Mouse (Mus musculus) erythroblast, adult 5-6 weeks (primary cell): ENCODE results near the gene Clcn7. TPM values are rescaled to one million over a fixed set of nuclear protein-coding genes. Genes with fewer than 3 reads are reported as not detected.

ENCODE experiments used
- ATAC-seq: replicated peaks from 2 replicates; pipeline ENCODE4 v1.8.0; 2016; ENCODE audit warnings: moderate number of reproducible peaks, mild to moderate bottlenecking, moderate TSS enrichment, inconsistent platforms; ENCODE audit not compliant: poor library complexity, low FRiP score, severe bottlenecking
- total RNA-seq, 2 experiments: library from RNA; stranded (forward) in 1 of 2; stranded (reverse) in 1 of 2; fragments of 150-400 nt in 1 of 2; fragments of 200-764, 138-1000 nt in 1 of 2; gene quantifications; 2 replicates each; pipeline versions ENCODE4 v1.2.3 to v1.2.4; 2015 to 2017; ENCODE audit warnings: low replicate concordance in 2 of 2

Gene Clcn7
- total RNA-seq (2015; ENCODE audit: low replicate concordance) = 3.7 and 8.6 TPM in 2 replicates
- total RNA-seq (2017; ENCODE audit: low replicate concordance) = 6.0 and 9.1 TPM in 2 replicates

DNA sequence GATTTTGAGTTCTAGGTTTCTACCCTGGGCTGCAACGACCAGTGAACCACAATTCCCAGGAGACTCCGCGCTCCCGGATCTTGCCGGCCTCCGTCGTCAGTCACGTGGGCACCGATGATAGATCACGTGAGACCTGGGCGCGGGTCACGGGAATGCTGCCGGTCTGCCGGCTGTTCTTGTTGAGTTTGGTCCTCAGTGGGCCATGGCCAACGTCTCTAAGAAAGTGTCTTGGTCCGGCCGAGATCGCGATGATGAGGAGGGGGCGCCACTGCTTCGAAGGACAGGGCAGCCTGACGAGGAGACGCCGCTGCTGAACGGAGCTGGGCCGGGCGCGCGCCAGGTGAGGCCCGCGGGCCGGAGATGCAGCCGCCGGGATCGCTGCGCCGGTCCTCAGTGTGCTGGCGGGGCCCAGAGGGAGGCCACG, at the start of gene Clcn7:
Clcn7 (plus strand) TSS at position 117 of the 424 bp plus-strand sequence.
- ATAC-seq = peak; percentile 98

DNA sequence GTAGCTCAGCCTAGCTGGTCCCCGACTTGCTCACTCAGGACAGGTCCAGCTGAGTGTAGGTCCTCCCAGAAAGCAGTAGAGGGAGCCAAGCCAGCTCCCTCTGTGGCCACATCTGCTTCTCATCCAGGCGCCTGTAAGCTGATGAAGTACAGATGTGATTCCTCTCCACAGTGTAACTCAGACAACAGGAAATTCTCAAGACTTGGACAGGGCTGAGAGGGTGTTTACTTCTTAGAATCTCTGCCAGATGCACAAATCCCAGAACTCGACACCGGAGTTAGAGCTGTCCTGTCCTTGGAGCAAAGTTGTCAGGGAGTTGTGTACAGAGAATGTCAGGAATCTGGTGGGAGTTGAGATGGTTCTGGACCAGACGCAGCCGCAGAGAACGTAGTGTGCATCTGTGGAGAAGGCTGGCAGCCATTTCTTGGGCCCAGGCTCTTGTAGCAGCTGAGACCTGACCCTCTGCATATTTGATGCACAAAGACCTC, 49.7 kb upstream of the Clcn7 start, which contains the start of gene Tmem204:
Tmem204 (minus strand) TSS at position 148 of the 488 bp plus-strand sequence.
- peak; percentile 47 for ATAC-seq

DNA sequence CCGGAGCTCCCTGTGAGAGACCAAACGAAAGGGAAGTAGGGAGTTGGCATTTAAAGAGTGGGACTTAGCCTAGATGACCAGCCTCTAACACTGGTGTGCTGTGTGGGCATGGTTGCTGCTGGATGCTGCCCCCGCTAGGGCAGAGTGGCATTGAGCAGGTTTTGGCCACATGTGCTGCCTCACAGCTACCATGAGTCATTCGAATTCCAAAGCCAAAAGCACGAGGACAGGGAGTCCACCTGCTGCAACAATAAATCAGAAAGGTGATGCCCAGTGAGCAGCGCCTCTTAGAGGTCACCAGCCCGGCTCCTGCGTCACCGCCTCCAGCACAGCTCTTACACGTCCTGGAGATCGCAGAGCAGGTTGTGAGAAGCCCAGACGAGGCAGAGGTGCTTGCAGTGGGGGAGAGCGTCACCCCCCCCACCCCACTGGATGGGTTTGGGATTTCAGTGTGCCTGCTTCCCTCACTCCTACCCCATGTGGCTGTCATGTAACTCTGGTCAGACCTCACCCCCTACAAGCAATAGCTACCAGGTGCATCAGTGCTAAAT, 48.3 kb upstream of the Clcn7 start:
- no peak for ATAC-seq

DNA sequence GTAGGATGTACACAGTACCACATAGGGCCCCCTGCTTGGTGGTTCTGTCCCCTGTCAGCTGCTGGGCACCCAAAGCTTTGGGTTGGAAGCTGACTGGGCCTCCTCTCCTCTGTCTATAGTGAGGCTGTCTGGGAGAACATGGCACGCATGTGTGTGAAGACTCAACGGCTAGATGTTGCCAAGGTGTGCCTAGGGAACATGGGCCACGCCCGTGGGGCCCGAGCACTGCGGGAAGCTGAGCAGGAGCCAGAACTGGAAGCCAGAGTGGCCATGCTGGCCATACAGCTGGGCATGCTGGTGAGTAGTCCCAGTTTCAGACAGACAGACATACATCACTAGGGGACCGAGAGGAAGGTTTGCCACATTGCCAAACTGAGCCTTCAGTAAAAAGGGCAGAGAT, 46.5 kb upstream of the Clcn7 start:
- peak; percentile 57 for ATAC-seq

DNA sequence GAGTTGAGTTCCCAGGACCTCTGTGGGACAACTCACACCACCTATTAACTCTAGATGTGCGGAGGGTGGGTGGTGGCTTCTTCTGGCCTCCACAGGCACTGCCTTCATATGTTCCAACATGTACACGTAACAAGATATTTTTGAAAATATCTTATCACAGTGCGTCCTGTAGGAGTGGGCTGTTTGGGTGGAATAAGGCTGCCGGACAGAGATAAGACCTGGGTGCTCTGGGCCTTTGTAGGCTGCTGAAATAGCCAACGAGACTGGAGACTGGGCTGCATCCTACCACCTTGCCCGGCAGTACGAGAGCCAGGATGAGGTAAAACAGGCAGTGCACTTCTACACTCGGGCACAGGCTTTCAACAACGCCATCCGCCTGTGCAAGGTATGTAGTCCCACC, 44.0 kb upstream of the Clcn7 start:
- peak; percentile 76 for ATAC-seq

DNA sequence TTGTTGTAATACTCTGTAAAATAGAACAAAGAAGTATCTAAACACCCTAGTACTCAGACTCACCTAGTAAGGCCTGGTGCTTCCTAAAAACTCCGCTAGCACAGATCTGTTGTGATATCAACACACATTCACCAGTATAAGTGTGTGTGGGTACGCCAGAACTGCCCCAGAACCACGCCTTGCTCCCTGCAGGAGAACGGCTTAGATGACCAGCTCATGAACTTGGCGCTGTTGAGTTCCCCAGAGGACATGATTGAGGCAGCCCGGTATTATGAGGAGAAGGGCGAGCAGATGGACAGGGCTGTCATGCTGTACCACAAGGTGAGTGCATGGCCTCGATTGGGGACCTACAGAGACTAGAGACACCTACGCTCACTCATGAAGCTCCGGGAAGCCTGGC, 42.7 kb upstream of the Clcn7 start:
- ATAC-seq = peak; percentile 21

DNA sequence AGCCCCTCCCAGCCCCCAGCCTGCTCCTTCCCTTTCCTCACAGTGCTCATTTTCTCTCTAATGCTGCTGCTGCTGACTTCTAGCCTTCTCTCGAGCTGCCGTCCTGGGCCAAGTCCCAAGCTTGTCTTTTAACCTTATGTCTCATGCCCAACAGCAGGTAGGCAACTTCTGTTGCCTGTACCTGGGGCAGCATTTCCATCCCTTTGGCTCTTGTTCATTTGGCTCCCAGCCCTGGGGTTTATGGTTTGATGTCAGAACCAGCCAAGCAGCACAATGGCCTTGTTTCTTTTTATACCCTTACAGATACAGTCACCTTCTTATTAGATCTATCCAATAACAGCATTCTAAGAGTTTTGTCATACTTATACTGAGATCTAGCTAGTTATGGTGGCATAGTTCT, 37.0 kb upstream of the Clcn7 start:
- no peak for ATAC-seq

DNA sequence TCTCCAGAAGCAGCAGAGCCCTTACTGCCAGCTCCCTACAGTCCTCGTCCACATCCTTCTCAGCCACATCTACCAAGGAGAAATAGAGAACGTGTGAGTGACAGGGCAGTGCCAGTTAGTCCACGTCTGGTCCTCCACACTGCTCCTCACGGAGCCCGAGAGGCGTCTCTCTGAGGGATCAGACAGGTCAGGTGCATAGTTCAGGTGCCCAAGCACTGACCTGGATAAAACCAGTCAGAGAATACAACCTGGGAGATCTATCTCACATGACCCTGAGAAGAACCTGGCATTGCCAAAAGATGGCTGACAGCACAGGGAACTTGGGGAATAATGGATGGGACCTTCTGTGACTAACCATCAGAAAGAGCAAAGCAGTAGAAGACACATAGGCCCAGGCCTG, 33.1 kb upstream of the Clcn7 start:
- no peak for ATAC-seq

DNA sequence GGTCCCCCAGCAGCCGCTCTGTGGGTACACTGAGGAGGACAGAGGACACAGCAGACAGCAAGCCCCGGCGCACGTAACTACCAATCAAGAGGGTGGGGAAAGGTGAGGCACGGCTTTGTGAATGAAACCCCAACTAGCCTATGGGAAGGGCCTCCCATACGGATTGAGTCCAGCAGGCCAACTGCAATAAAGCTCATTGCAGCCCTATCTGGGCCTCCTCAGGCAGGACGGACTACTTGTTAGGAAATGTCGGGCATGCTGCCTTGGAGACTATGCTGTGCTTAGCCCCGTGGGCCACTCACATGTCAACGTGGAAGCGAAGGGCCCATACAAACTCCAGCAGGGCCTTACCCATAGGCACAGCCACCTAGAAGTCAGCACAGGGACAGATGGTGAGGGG, 31.9 kb upstream of the Clcn7 start:
- ATAC-seq = no peak

DNA sequence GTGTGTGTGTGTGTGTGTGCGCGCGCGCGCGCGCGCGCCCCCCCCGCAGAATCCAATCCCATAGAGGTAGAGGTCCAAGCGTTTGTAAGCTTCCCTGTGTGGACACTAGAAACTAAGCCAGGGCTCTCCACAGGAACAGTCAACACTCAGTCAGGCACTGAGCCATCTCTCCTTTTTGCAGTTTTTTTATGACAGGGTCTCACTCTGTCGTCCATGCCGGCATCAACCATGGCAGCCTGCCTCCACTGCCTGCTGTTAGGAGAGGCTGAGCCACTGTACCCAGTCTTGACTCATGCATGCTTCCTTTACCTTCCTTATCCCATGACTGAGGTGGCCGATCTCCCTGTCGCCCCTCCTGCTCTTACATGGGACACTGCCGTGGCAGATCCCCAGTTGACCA, 25.4 kb upstream of the Clcn7 start:
- no peak for ATAC-seq

DNA sequence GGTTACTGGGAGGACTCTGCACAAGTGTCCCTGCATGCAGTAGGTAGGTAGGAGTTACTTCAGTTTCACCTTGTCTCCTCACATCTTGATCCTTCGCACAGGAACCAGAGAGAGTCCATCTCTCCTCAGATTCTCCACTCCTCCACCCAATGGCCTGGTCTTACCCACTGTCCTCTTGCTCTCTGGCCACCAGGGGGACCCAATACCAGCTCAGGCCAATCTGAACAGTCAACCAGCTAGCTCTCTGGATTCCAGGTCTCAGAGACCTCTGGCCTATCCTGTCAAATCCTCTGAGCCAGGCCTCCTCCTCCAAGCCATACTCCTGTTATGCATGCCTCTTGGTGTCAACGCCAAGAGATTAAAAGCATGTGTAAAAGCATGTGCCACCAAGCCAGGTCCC, 23.6 kb upstream of the Clcn7 start:
- peak; percentile 78 for ATAC-seq

DNA sequence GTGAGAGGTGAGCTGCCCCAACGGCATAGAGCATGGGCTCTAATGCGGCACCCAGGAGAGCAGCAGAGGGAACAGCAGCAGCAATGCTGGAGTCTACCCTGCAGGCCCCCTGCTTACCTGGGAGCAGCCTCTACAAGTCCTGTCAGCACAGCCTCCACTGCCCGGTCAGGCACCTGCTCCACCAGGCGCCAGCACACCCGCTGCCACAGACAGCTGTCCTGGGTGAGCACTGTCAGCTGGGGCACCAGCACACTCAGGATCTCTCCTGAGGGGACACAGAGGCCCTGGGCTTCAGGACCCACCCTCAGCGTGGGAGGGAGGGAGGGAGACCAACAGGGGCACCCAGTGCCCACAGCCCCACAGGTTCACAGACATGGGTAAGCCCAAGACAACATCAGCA, 22.6 kb upstream of the Clcn7 start:
- ATAC-seq = no peak

DNA sequence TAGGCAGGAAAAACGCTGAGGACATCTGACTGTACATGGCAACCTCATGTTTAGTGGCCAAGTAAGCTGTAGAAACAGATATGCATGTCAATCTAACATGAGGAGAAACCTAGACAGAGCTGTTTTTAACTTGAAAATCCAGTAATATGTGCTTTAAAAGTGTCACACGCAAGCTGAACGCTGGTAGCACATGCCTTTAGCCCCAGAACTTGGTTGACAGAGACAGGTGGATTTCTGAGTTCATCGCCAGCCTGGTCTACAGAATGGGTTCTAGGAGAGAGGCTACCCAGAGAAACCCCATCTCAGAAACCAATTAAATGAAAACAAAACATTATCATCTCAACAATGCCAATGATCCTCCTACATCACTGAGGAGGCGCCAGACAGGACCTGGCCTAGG, 22.0 kb upstream of the Clcn7 start:
- ATAC-seq = no peak

DNA sequence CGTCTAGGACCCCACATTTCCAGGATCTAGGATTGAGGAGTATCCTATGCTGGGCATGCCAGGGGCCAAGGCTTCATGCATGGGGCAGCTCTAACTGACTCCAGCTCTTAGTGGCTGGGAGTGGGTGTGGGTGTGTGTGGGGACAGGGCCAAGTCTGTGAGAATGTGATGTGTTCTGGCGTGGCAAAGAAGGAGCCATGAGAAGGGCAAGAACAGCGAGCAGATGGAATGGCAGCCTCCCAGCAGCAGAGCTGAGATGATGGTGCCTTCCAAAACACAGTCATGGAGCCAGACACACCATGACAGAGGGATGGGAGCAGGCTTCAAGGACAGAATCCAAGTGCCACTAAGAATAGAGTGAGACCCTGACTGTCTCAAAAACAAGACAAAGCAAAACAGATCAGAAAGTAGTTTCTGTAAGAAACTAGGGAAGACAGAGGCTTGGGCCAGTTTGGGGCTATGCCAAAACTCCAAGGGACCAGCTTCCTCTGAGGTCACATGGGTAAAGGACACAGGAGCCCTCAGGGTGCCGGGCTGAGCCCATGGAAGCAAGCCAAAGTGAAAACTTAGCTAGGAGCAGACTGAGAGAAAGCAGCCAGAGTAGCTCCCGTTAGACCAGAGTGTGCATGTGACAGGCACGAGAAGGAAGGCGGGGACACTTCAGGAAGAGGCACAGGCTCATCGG, 21.3 kb upstream of the Clcn7 start:
- ATAC-seq = no peak

DNA sequence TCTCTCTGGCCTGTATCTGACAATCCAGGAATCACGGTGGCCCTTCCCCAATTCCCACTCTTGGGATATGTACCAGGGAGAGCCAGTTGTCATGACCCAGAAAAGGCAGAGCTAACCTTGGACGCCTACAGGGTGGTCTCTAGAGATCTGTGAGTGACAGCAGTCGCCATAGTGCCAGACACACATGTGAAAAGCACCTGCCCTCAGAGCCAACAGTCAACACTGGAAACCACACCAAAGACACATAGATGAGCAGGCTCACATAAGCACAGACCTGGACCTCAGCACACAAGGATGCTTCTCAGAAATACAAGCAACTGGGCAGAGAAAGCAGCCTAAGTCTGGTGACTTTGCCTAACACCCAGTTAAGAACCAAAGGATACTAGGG, 20.8 kb upstream of the Clcn7 start:
- no peak for ATAC-seq

DNA sequence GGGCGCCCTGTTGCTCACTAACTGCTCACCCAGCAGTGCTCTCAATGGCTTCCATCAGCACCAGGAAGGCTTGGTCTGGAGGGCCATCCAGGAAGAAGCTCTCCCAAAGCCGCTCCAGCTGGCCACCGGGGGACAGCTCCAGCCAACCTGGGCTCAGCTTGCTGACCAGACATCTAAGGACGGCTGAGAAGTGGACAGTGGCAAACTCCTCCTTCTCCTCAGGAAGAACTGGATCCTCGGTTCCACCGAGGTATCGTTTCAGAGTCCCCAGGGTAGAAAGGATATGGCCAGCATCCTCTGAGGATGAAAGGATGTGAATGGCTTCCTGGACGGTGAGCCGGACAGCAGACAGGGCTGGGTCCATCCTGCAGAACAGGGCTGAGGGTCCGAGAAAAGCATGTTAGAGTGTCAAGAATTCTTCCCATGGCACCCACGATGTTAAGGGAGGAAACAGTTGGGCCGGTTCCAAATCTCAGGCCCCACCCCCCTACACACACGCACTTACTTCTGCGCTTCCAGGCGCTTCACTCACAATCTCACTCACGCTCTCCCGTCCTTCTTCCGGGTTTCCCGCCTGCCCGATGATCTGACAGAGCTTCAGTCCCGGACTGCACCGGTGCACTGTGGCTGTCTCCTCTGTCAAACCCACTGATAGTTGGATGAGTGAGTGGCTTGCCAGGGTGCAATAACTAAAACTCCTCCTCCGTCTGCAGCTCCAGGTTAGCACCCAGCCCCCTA, 18.1 kb upstream of the Clcn7 start:
- ATAC-seq = peak; percentile 75

DNA sequence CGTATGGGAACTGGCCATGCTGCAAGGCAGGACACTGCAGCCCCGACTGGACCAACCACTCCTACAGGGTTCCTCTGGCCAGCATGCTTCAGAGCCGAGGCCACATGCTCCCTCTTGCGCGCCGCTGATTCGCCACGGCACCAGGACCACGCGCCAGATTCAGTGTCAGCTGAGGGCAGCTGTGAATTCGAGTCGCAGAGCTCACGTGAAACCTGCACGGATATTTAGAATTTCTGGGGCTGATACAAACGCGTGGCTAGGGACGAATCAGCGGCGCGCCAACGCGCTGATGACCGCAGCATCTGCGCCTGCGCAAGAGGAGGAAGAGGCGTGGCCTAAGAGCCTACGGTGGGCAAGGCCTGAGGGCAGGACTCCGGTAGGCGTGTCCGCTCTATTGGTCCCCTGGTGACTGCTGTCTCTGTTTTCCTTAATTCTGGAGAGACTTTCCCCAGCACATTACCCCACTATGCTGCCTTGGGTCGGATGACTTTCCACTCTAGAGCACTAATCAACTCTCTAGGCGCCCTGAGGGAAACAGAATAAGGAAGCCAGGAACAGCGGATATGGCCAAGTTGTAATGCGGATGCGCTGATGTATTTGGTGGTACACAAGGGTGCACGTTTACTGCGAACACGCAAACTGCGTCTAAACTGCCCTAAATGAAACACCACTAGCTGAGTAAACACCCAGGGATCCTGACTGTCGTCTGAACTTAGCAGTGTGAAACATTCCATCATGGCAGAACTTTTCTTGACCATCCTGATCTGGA, 17.3 kb upstream of the Clcn7 start, which contains the start of gene Telo2:
Telo2 (minus strand) TSS at position 304 of the 769 bp plus-strand sequence.
- ATAC-seq = peak; percentile 94

DNA sequence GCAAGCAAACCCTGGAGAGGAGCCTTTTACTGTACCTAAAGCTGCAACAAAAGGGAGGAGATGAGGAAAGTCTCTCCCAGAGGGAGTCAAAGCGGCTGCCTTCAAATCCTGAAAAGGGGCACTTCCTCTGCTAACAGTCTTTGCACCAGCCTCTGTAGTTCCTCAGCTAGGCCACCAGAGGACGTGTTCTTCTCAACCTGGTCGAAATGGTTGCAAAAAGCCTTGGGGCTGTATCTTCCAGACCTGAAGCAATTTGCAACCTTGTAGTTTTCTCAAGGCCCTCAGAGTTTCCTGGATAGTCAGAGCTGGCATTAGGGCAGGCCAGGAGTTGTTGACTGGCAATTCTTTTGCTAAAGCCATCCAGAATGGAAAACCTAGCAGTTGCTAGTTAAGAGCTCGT, 15.9 kb upstream of the Clcn7 start:
- ATAC-seq = no peak

DNA sequence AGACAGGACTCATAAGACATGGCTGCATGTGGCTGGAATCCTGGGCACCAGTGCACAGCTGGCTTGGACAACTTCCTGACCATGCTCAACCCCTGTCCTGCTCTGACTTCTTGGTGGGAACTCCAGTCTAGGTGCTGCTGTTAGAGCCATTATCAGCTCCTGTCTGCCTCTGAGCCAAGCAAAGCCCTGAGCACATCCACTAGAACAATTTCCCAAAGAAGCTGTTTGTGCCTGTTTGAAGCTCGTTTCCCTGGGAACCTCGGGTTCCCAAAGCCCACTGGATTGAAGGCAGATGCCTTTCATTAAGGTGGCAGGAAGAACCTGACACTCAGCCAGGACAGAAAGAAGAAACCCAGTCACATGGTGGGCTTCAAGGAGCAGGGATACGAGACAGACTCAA, 12.8 kb upstream of the Clcn7 start, which contains the start of gene Ptx4:
Ptx4 (plus strand) TSS at position 355 of the 400 bp plus-strand sequence.
- ATAC-seq = no peak

DNA sequence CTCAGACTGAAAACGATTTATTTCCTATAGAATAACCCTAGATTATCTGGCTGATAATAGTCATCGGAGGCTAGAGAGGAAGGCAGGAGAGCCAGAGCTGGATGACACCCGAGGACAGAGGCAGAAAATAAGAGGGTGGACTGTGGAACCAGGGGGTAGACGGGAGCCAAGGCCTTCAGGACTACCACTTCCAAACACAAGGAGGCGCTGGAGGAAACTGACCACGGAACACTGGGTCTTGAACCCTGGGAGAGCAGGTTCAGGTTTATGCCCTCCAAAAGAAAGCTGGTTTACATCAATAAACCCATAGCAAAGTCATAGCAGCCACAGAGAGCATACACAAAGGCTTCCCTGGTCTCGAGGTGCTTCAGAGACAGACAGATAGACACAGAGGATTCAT, 9.2 kb upstream of the Clcn7 start:
- ATAC-seq = 0 out of 2 replicates have a peak, but pooled peaks have one; percentile 26
